In the genomic region with DNA sequence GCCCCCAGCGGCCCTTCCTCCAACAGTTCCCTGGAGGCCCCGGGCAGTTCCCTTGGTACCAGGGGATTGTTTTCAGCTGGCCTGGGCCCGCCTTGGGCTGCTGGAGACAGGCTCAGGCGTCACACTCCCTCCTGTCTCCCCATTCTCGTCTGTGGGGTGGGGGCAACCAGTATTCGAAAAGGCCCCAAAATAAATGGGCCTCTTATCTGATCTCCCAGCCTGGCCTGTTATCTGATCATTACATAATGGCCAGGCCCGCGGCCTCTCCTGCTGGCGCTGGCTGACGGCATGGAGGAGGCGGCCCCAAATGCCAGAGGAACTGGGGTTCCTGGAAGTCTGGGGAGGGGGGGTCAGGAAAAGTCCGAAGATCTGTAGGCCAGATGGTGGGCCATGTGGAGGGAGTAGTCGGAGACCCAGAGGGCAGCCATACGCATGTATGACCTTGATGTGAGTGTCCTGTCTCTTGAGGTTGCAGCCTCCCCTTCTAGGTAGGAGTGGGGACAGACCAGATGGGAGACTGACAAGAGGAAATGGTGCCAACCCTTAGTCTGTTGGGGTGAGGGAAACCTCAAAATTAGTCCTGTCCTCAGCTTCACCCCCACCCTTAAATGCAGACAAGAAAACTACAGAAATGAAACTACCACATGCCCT, we compare ENCODE assay signal across 7 mouse cellular contexts. TPM values are rescaled to one million over a fixed set of nuclear protein-coding genes. Genes with fewer than 3 reads are reported as not detected.
A peak's percentile ranks its signal among the peaks of the same experiment; 100 is the strongest.
DNase-seq lines count a peak whose midpoint lies in the region; ATAC-seq and TF ChIP-seq lines count a peak whose summit lies in the region.

No protein-coding gene starts in this region.

- peaks cover 10% of the 10 kb centered on the region; the same call in 1 of the 2 replicates for H3K36me3 ChIP-seq in ES-E14 (ENCODE audit: control insufficient read depth, insufficient read depth, low read length, poor library complexity, severe bottlenecking)
- H3K36me3 ChIP-seq in lung, embryonic 14.5 days (ENCODE audit: insufficient read depth) = peaks cover 24% of the 10 kb centered on the region; the same call in 1 of the 2 replicates

- H3K27ac ChIP-seq in ES-E14 (ENCODE audit: insufficient read depth, low read depth, low read length, poor library complexity, severe bottlenecking) = peak overlapping the region; percentile 68; the same call in 1 of the 2 replicates
- peak overlapping the region; percentile 82 for H3K27ac ChIP-seq in cortical plate, adult 2 months (ENCODE audit: insufficient read depth, low read length)
- peak overlapping the region; percentile 80 for H3K27ac ChIP-seq in lung, embryonic 14.5 days (ENCODE audit: low read depth)

- H3K27me3 ChIP-seq in lung, embryonic 14.5 days (ENCODE audit: insufficient read depth, low read length) = no peaks in the 10 kb centered on the region

- 40% methylated on average over 14 of the region's 14 CpGs for WGBS in lung, embryonic 14.5 days

- peak overlapping the region; percentile 13 to 32; a peak in 2 of 4 replicates for H3K4me3 ChIP-seq in ES-E14 (ENCODE audit: insufficient read depth in 1 of 2, low read depth in 1 of 2, low read length in 2 of 2, poor library complexity in 1 of 2, severe bottlenecking in 1 of 2)
- no peak overlapping the region for H3K4me3 ChIP-seq in cortical plate, adult 2 months (ENCODE audit: insufficient read depth, low read length)
- no peak overlapping the region for H3K4me3 ChIP-seq in lung, embryonic 14.5 days (ENCODE audit: low read depth, low read length)

- TF ChIP-seq CTCF in cortical plate, adult 2 months (IDR thresholded peaks at IDR 0.05; ENCODE audit: extremely low read depth, insufficient read depth, low read length) = no peak
- no peak for TF ChIP-seq CTCF in lung, embryonic 14.5 days (IDR thresholded peaks at IDR 0.05; ENCODE audit: low read depth)

- H3K4me2 ChIP-seq in lung, embryonic 14.5 days = peak overlapping the region; percentile 2

- in situ Hi-C loops in ES-E14 (cut with MboI; ENCODE audit: low sequenced_read_pairs in 2 of 2, unreplicated experiment in 2 of 2) = no loop called here

- peak overlapping the region; percentile 47; the same call in 1 of the 2 replicates for H3K9ac ChIP-seq in ES-E14 (ENCODE audit: insufficient read depth, low read depth, low read length, poor library complexity, severe bottlenecking)
- no peak overlapping the region for H3K9ac ChIP-seq in lung, embryonic 14.5 days

- no peak for TF ChIP-seq POLR2A in cortical plate, adult 2 months (IDR thresholded peaks at IDR 0.05; ENCODE audit: extremely low read depth, insufficient read depth, low read length)

- H3K9me3 ChIP-seq in ES-E14 (ENCODE audit: control insufficient read depth, insufficient read depth, low read depth, low read length) = no peaks in the 10 kb centered on the region
- no peaks in the 10 kb centered on the region for H3K9me3 ChIP-seq in lung, embryonic 14.5 days (ENCODE audit: low read depth, low read length)

- H3K4me1 ChIP-seq in ES-E14 (ENCODE audit: control insufficient read depth in 2 of 2, insufficient read depth in 2 of 2, low read length in 2 of 2, poor library complexity in 1 of 2) = peaks cover 0 to 25% of the 10 kb centered on the region in 2 experiments; a peak in 3 of 4 replicates
- H3K4me1 ChIP-seq in cortical plate, adult 2 months (ENCODE audit: control insufficient read depth, insufficient read depth, low read length) = no peaks in the 10 kb centered on the region
- peaks cover 22% of the 10 kb centered on the region; the same call in 1 of the 2 replicates for H3K4me1 ChIP-seq in lung, embryonic 14.5 days (ENCODE audit: insufficient read depth)

- no peak for DNase-seq in ES-E14 (ENCODE audit: low read depth, low spot score)
- DNase-seq in kidney, adult 9 months = peak; percentile 59
- DNase-seq in lung, embryonic 14.5 days = peak; percentile 26
- no peak for DNase-seq in natural killer cell, adult 2 months (ENCODE audit: low spot score in 2 of 2)
- DNase-seq in frontal cortex, postnatal 14 days (ENCODE audit: low spot score in 2 of 2) = no peak
- DNase-seq in testis, postnatal 14 days (ENCODE audit: low spot score) = no peak

- ATAC-seq in lung, embryonic 14.5 days (ENCODE audit: insufficient read depth) = peak; percentile 28; the same call in 1 of the 2 replicates

TF ChIP-seq in ES-E14, 5 proteins besides CTCF, POLR2A, EP300 and RAD21:
- no peak for TF ChIP-seq ZNF384 (IDR thresholded peaks at IDR 0.05; ENCODE audit: low read depth, low read length)
- TF ChIP-seq HCFC1 (IDR thresholded peaks at IDR 0.05; ENCODE audit: borderline replicate concordance, insufficient read depth, low read length) = no peak
- no peak for TF ChIP-seq ZC3H11A (IDR thresholded peaks at IDR 0.05; ENCODE audit: borderline replicate concordance, low read depth, low read length)
- TF ChIP-seq MAFK (IDR thresholded peaks at IDR 0.05; ENCODE audit: insufficient read depth, low read depth, low read length) = no peak
- TF ChIP-seq CHD2 (IDR thresholded peaks at IDR 0.05; ENCODE audit: low read depth, low read length) = no peak
TF ChIP-seq in ES-E14: peak in this region for 0.

RNA-seq across cellular contexts. Expression of a gene that starts 8.5 kb away (rescaled TPM):
- 18.3 and 36.8 TPM in 2 replicates for total RNA-seq in ES-E14 (2012; rRNA removed)
- polyA plus RNA-seq in cortical plate, adult 2 months (2012; rRNA removed) = 35.1 and 39.0 TPM in 2 replicates
- 91.1 and 98.5 TPM in 2 replicates for polyA plus RNA-seq in lung, embryonic 14.5 days (2014; fragmentation: Nextera tagmentation; extraction: Ambion mirVana)

RNA-seq across cellular contexts. Expression of a gene that starts 33.3 kb away (rescaled TPM):
- 77.4 and 90.8 TPM in 2 replicates for total RNA-seq in ES-E14 (2012; rRNA removed)
- polyA plus RNA-seq in cortical plate, adult 2 months (2012; rRNA removed) = 118 and 127 TPM in 2 replicates
- polyA plus RNA-seq in lung, embryonic 14.5 days (2014; fragmentation: Nextera tagmentation; extraction: Ambion mirVana) = 34.3 and 35.8 TPM in 2 replicates

RNA-seq across cellular contexts. Expression of a gene that starts 49.1 kb away (rescaled TPM):
- 61.2 and 84.6 TPM in 2 replicates for total RNA-seq in ES-E14 (2012; rRNA removed)
- 16.4 and 17.7 TPM in 2 replicates for polyA plus RNA-seq in cortical plate, adult 2 months (2012; rRNA removed)
- polyA plus RNA-seq in lung, embryonic 14.5 days (2014; fragmentation: Nextera tagmentation; extraction: Ambion mirVana) = 28.4 and 32.7 TPM in 2 replicates

RNA-seq across cellular contexts. Expression of a gene that starts 55.4 kb away (rescaled TPM):
- 18.0 and 27.2 TPM in 2 replicates for total RNA-seq in ES-E14 (2012; rRNA removed)
- 101 and 110 TPM in 2 replicates for polyA plus RNA-seq in cortical plate, adult 2 months (2012; rRNA removed)
- 8.3 and 11.1 TPM in 2 replicates for polyA plus RNA-seq in lung, embryonic 14.5 days (2014; fragmentation: Nextera tagmentation; extraction: Ambion mirVana)

RNA-seq across cellular contexts. Expression of a gene that starts 58.0 kb away (rescaled TPM):
- total RNA-seq in ES-E14 (2012; rRNA removed) = 68.0 and 72.4 TPM in 2 replicates
- polyA plus RNA-seq in cortical plate, adult 2 months (2012; rRNA removed) = 260 and 329 TPM in 2 replicates
- polyA plus RNA-seq in lung, embryonic 14.5 days (2014; fragmentation: Nextera tagmentation; extraction: Ambion mirVana) = 81.7 and 84.3 TPM in 2 replicates

Comparison
In these comparisons a context has a peak if more than half of its experiments do, and no peak if none do; other contexts are left out.
1. DNase-seq: peak in kidney, adult 9 months (single experiment) and lung, embryonic 14.5 days (single experiment); none in ES-E14 (single experiment), natural killer cell, adult 2 months (0 of 2), frontal cortex, postnatal 14 days (0 of 2) and testis, postnatal 14 days (single experiment).
2. H3K4me3 ChIP-seq: peak in ES-E14 (2 of 2); none in cortical plate, adult 2 months (single experiment) and lung, embryonic 14.5 days (single experiment).
3. Peak in every context shown above with its lines, with median percentiles within 50 percentile points of each other: H3K27ac ChIP-seq.